Mouse (Mus musculus): ENCODE data around the gene Aff2.

GRCm38 (mm10) chrX:69460896-69461295 is 100.8 kb downstream of the Aff2 start:
- TF ChIP-seq CTCF (IDR thresholded peaks at IDR 0.05; ENCODE audit: borderline replicate concordance, control insufficient read depth, extremely low read depth, insufficient read depth, low read length, poor library complexity) (no peak), POLR2A (IDR thresholded peaks at IDR 0.05; ENCODE audit: control insufficient read depth, extremely low read depth, insufficient read depth, low read length, poor library complexity) (no peak)
